Mouse (Mus musculus): Measurements from ENCODE around the gene Pknox1. TPM values are rescaled to one million over a fixed set of nuclear protein-coding genes. Genes with fewer than 3 reads are reported as not detected.

The Pknox1 gene
- polyA plus RNA-seq, 1 experiment from 2014 or later, result 9.5 TPM

DNA sequence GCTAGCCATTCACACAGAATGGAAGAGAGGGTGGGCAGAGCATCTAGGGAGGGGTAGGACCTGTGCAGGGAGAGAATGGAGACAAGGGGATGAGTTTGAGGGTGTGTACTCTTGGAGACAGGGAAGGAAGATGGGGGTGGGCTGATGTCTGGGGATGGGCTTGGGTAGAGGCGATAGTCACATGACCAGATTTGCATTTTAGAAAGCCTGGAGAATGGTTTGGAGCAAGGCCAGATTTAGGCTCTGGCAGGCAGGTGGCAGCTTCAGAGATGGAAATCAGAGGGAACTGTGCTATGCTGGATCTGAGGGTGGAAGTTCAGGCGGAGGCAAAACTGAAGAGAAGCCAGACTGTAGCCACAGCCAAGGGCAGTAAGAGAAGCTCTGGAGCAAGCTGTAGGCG is 15.8 kb downstream of the Pknox1 start:
- Histone ChIP-seq H3K4me1 (replicated peaks; ENCODE audit: control insufficient read depth, insufficient read depth) (no peaks in the 10 kb centered on the region), H3K4me3 (ENCODE audit: low read depth, low read length) (no peak overlapping the region), H3K4me2 (replicated peaks; ENCODE audit: low read depth) (no peak overlapping the region), H3K27me3 (ENCODE audit: control insufficient read depth, insufficient read depth, low read length) (no peaks in the 10 kb centered on the region), H3K27ac (replicated peaks) (no peak overlapping the region), H3K36me3 (ENCODE audit: control insufficient read depth, insufficient read depth, low read length) (no peaks in the 10 kb centered on the region), H3K9ac (ENCODE audit: low read length) (no peak overlapping the region), H3K9me3 (ENCODE audit: control insufficient read depth, low read length) (no peaks in the 10 kb centered on the region)
- TF ChIP-seq EP300 (optimal IDR thresholded peaks at IDR 0.05) (no peak), CTCF (IDR thresholded peaks at IDR 0.05; ENCODE audit: low read depth) (no peak)
- WGBS, result 69% methylated on average over 3 of the region's 3 CpGs
- ATAC-seq (ENCODE audit: low FRiP score, low TSS enrichment), result no peak; the same call in 1 of the 2 replicates
- no peak for DNase-seq (ENCODE audit: low spot score)

DNA sequence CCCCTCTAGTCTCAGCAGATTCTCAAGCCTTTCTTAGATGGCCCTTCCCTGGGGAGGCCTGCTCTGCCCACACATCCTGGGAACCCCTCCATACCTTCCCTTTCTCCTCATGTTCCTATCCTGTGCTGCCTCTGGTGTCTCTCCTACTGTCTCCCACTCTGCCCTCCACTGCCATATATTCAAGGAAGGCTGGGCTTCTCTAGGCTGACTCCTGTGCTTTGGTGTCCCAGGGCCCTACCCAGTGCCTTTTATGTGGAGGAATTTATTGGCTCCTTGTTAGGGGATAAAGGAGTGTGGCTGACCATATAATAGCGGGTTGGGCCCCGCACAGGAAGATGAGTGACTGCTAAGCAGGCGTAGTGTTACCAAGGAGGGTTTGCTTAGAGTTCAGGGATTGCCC is 18.7 kb downstream of the Pknox1 start:
- WGBS, result 56% methylated on average over 3 of the region's 3 CpGs
- no peaks in the 10 kb centered on the region for H3K27me3 ChIP-seq (ENCODE audit: control insufficient read depth, insufficient read depth, low read length)
- H3K4me2 ChIP-seq (replicated peaks; ENCODE audit: low read depth), result no peak overlapping the region
- H3K4me1 ChIP-seq (replicated peaks; ENCODE audit: control insufficient read depth, insufficient read depth), result no peaks in the 10 kb centered on the region
- TF ChIP-seq CTCF (IDR thresholded peaks at IDR 0.05; ENCODE audit: low read depth) (no peak), EP300 (optimal IDR thresholded peaks at IDR 0.05) (no peak)
- H3K4me3 ChIP-seq (ENCODE audit: low read depth, low read length), result no peak overlapping the region
- no peak overlapping the region for H3K27ac ChIP-seq (replicated peaks)
- ATAC-seq (ENCODE audit: low FRiP score, low TSS enrichment) (no peak), DNase-seq (ENCODE audit: low spot score) (no peak)
- H3K36me3 ChIP-seq (ENCODE audit: control insufficient read depth, insufficient read depth, low read length), result no peaks in the 10 kb centered on the region
- no peak overlapping the region for H3K9ac ChIP-seq (ENCODE audit: low read length)
- no peaks in the 10 kb centered on the region for H3K9me3 ChIP-seq (ENCODE audit: control insufficient read depth, low read length)

DNA sequence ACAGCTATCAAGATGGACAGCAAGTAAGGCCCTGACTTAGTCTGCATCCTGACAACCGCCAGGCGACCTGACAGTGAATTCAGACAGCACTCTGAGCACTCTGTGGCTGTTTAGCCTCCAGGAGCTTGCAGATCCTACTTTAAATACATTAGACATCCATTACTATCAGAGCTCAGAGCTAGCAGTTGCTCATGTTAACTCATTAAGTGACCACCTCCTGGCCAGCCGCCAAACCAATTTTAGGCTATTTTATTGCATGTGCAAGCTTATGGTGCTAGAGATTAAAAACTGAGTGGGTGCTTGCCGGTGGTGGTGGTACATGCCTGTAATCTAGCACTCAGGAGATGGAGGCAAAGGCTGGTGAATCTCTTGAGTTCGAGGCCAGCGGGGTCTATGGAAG is 19.2 kb downstream of the Pknox1 start:
- H3K36me3 ChIP-seq (ENCODE audit: control insufficient read depth, insufficient read depth, low read length), result peaks cover 3% of the 10 kb centered on the region
- no peaks in the 10 kb centered on the region for H3K9me3 ChIP-seq (ENCODE audit: control insufficient read depth, low read length)
- TF ChIP-seq CTCF (IDR thresholded peaks at IDR 0.05; ENCODE audit: low read depth) (no peak), EP300 (optimal IDR thresholded peaks at IDR 0.05) (no peak)
- DNase-seq (ENCODE audit: low spot score) (no peak), ATAC-seq (ENCODE audit: low FRiP score, low TSS enrichment) (no peak)
- WGBS, result 85% methylated on average over 6 of the region's 6 CpGs
- H3K4me1 ChIP-seq (replicated peaks; ENCODE audit: control insufficient read depth, insufficient read depth), result no peaks in the 10 kb centered on the region
- H3K27ac ChIP-seq (replicated peaks), result no peak overlapping the region
- H3K9ac ChIP-seq (ENCODE audit: low read length), result no peak overlapping the region
- no peak overlapping the region for H3K4me3 ChIP-seq (ENCODE audit: low read depth, low read length)
- no peak overlapping the region for H3K4me2 ChIP-seq (replicated peaks; ENCODE audit: low read depth)
- H3K27me3 ChIP-seq (ENCODE audit: control insufficient read depth, insufficient read depth, low read length), result no peaks in the 10 kb centered on the region

DNA sequence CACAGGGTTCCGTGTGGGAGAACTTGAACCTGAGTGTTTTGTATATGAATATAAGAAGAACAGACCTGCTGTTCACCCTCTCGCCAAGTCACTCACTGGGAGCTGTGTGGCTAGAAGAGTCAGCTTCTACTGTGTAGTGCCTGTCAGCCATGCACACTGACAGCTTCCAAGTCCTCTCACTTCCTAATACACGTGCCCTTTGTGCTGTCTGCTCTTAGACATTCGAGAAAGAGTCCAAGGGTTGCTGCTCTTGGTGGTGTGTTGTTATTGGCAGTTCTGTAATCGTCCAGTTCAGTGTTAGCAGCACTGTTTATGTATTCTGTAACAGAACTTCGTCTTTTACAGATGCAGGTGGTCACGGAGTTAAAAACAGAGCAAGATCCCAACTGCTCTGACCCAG is 23.6 kb downstream of the Pknox1 start:
- no peak overlapping the region for H3K4me2 ChIP-seq (replicated peaks; ENCODE audit: low read depth)
- H3K36me3 ChIP-seq (ENCODE audit: control insufficient read depth, insufficient read depth, low read length), result peaks cover 11% of the 10 kb centered on the region
- no peaks in the 10 kb centered on the region for H3K27me3 ChIP-seq (ENCODE audit: control insufficient read depth, insufficient read depth, low read length)
- no peak for TF ChIP-seq CTCF (IDR thresholded peaks at IDR 0.05; ENCODE audit: low read depth)
- TF ChIP-seq EP300 (optimal IDR thresholded peaks at IDR 0.05), result no peak
- ATAC-seq (ENCODE audit: low FRiP score, low TSS enrichment) (no peak), DNase-seq (ENCODE audit: low spot score) (no peak)
- no peak overlapping the region for H3K4me3 ChIP-seq (ENCODE audit: low read depth, low read length)
- H3K27ac ChIP-seq (replicated peaks), result no peak overlapping the region
- no peaks in the 10 kb centered on the region for H3K9me3 ChIP-seq (ENCODE audit: control insufficient read depth, low read length)
- no peaks in the 10 kb centered on the region for H3K4me1 ChIP-seq (replicated peaks; ENCODE audit: control insufficient read depth, insufficient read depth)
- H3K9ac ChIP-seq (ENCODE audit: low read length), result no peak overlapping the region
- WGBS, result 61% methylated on average over 7 of the region's 7 CpGs

DNA sequence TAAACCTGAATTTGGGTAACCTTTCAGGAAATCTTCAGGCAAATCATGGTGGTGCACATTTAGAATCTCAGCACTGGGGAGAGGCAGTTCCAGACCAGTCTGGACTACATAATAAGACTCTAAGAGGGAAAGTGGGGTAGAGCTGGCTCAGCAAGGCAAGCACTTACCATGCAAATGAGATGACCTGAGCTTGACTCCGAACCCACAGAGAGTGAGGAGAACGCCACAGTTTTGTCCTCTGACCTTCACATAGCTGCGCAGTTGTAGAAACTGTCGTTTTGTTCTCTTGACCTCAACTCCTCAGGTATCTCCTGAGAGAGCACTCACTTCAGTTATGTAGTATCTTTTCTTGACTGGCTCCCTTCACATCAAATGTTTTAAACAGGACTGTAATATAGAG is 24.2 kb downstream of the Pknox1 start:
- ATAC-seq (ENCODE audit: low FRiP score, low TSS enrichment), result no peak
- 90% methylated on average over 4 of the region's 4 CpGs for WGBS
- H3K36me3 ChIP-seq (ENCODE audit: control insufficient read depth, insufficient read depth, low read length), result peaks cover 11% of the 10 kb centered on the region

DNA sequence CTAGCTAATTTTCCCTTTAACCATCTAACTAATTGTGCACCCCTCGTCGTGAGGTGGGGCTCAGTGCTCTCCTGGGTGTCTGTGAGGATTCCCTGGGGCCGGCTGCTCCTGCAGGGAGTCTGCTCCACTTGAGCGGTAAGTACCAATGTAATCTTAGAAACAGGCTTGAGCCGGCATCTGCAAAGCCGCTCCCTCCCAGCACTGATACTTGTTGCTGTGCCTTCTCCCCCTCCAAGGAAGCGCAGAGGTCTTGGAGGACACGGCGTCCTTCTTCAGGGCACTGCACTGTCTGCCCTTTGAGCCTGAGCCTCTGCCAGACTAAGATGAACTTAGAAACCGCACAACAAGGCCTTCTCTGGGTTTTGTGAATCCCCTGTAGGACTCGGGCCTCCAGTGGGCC is 26.3 kb downstream of the Pknox1 start:
- H3K36me3 ChIP-seq (ENCODE audit: control insufficient read depth, insufficient read depth, low read length), result peaks cover 20% of the 10 kb centered on the region
- TF ChIP-seq CTCF (IDR thresholded peaks at IDR 0.05; ENCODE audit: low read depth), result no peak
- no peak for TF ChIP-seq EP300 (optimal IDR thresholded peaks at IDR 0.05)
- no peak overlapping the region for H3K4me2 ChIP-seq (replicated peaks; ENCODE audit: low read depth)
- ATAC-seq (ENCODE audit: low FRiP score, low TSS enrichment) (no peak), DNase-seq (ENCODE audit: low spot score) (no peak)
- no peak overlapping the region for H3K9ac ChIP-seq (ENCODE audit: low read length)
- H3K27me3 ChIP-seq (ENCODE audit: control insufficient read depth, insufficient read depth, low read length), result no peaks in the 10 kb centered on the region
- 87% methylated on average over 11 of the region's 11 CpGs for WGBS
- no peak overlapping the region for H3K27ac ChIP-seq (replicated peaks)
- H3K4me3 ChIP-seq (ENCODE audit: low read depth, low read length), result no peak overlapping the region
- H3K9me3 ChIP-seq (ENCODE audit: control insufficient read depth, low read length), result no peaks in the 10 kb centered on the region
- no peaks in the 10 kb centered on the region for H3K4me1 ChIP-seq (replicated peaks; ENCODE audit: control insufficient read depth, insufficient read depth)

More for the DNA sequence above, 24.2 kb downstream of the Pknox1 start:
- Histone ChIP-seq H3K27ac (replicated peaks) (no peak overlapping the region), H3K4me1 (replicated peaks; ENCODE audit: control insufficient read depth, insufficient read depth) (no peaks in the 10 kb centered on the region), H3K9me3 (ENCODE audit: control insufficient read depth, low read length) (no peaks in the 10 kb centered on the region), H3K9ac (ENCODE audit: low read length) (no peak overlapping the region), H3K4me2 (replicated peaks; ENCODE audit: low read depth) (no peak overlapping the region), H3K4me3 (ENCODE audit: low read depth, low read length) (no peak overlapping the region), H3K27me3 (ENCODE audit: control insufficient read depth, insufficient read depth, low read length) (no peaks in the 10 kb centered on the region)
- TF ChIP-seq EP300 (optimal IDR thresholded peaks at IDR 0.05) (no peak), CTCF (IDR thresholded peaks at IDR 0.05; ENCODE audit: low read depth) (no peak)
- DNase-seq (ENCODE audit: low spot score), result no peak

All from stomach, postnatal 0 days (tissue).